Mouse (Mus musculus) liver, postnatal 0 days (tissue): ENCODE results near the gene 9130230L23Rik.
"Not testable (repeated sequence)": the region's sequence is repeated elsewhere in the genome, so short reads cannot be mapped to it uniquely, and the experiment has no call there.

ENCODE experiments used
- CTCF ChIP-seq: sonication (generic); IDR thresholded peaks from 2 replicates; pipeline ENCODE4 v1.5.1; 2016; ENCODE audit warnings: antibody characterized with exemption, low read depth
- EP300 ChIP-seq: IDR thresholded peaks from 2 replicates; pipeline ENCODE4 v1.6.1; 2016; ENCODE audit warnings: antibody characterized with exemption, low read depth, mild to moderate bottlenecking

DNA sequence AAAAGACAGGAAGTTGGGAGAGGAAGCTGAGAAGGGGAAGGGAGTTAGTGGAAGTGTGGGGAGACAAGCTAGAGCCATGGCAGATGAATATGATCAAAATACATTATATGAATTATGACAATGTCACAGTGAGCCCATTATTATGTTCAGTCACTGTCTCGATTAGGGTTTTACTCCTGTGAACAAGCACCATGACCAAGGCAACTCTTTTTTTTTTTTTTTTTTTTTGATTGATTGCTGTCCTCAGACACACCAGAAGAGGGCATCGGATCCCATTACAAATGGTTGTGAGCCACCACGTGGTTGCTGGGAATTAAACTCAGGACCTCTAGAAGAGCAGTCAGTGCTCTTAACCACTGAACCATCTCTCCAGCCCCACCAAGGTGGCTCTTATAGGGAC is 17.1 kb downstream of the 9130230L23Rik start:
- not testable (repeated sequence) for TF ChIP-seq CTCF, EP300
